Mouse (Mus musculus): Measurements from ENCODE around the gene H13. TPM values are rescaled to one million over a fixed set of nuclear protein-coding genes. Genes with fewer than 3 reads are reported as not detected.
A peak's percentile ranks its signal among the peaks of the same experiment; 100 is the strongest.

H13 gene
- total RNA-seq (2021): 10 to 100 TPM; 35.1 to 38.5 TPM

DNA sequence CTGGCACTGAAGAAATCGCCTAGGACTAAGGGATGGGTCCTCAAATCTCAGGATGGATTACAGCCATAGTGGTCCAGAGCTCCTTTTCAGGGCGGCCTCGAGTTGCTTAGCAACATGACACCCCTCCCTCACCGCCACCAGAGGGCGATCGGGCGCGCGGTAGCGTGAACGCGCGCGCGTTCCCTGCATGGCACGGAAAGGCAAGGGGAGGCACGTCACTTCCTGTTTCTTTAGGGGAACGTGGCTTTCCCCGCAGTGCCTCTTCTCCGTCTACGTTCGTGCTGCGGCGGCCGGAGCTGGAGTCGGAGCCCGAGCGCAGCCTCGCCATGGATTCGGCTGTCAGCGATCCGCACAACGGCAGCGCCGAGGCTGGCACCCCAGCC lies at the start of gene H13:
H13 (plus strand) TSS at position 206 of the 383 bp plus-strand sequence.
- peak; percentile 85 for DNase-seq (ENCODE audit: low spot score)
- intact Hi-C loops (cut with DNase I): no loop called here

DNA sequence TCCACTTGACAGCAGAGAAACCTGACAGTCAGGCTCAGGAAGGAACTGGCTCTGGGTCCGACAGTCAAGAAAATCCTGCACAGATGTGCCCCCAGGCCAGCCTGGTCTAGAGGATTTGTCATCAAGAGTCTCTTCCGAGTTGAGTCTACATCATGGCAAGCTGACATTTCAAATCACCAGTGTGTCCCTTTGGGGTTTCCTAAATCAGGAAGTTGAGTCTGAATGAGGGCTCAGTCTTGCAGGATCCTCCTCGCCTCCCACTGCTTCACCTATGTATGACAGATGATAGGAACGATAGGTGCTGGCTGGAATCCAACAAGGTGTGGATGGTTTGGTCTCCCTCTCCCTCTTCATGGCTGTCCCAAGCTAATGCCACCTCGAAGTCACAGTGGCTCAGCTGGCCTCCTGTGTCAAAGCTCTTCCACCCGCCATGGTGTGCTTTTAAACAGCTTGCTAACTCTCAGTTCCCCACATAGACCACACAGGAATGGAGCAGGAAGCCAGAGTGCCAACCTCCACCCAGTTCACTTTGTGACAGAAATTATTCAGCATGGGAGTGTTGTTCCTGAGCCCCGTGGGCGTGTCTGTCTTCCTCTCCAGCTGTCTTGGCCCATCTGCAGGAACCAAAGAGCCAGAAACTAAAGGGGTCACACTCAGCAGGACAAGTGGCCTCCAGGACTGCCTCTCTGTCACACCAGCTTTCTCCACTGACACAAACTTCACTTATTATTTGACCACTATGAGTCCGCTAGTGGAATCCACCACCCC lies 48.7 kb upstream of the H13 start:
- DNase-seq (ENCODE audit: low spot score): no peak
- intact Hi-C loops (cut with DNase I): no loop called here

DNA sequence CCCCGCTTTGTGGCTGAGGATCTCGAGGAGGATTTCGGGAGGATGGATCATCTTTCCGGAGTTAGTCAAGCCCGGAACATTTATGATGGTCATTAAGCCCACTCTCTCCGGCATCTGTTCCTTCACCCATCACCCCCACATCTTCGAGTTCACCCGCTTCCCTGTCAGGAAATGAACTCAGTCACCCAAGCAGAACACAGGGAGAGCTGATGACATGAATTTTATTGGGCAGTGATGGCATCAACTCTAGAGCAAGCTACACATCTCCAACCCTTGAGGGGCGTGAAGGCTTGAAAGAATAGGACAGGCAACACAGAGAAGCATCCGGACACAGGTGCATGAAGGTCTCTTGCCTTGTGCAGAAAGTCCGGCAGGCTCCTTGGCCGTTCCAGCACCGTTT lies 47.1 kb upstream of the H13 start:
- intact Hi-C loops (cut with DNase I): no loop called here
- no peak for DNase-seq (ENCODE audit: low spot score)

DNA sequence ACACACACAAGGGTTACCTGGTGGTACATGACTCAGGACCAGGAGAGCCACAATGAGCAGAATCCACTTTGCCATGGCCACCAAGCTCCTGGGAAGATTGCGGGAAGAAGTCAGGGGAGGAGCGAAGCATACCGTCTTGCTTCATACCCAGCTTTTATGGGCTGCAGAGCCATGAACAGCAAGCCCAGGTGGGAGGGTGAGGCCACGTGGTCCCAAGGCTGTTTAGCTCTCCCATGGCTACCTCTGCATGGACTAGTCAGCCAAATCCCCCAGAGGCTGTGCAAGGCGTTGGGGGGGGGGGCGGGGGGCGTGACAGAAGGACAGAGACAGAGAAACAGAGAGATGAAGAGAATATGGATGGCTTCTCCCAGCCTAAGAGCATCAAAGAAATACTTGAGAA lies 46.3 kb upstream of the H13 start, which contains the start of gene Defb25:
Defb25 (minus strand) TSS at position 101 of the 400 bp plus-strand sequence.
- no peak for DNase-seq (ENCODE audit: low spot score)
- intact Hi-C loops (cut with DNase I): no loop called here

DNA sequence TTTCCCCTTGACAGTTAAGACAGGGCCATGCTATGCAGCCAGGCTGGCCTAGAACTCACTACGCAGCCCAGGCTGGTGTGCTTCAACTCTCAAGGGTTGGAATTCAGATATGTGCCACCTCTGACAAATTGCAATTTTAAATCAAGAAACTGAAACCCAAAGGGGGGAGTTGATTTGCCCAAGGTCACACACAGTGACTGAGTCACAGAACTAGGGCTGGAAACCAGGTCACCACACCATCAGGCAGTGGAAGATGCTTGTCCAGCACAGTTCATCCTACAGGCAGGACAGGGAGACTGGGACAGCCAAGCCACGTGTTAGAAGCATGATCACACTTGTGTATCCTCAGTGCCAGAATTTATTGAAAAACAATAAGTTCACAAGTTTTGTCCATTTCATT lies 44.7 kb upstream of the H13 start:
- no peak for DNase-seq (ENCODE audit: low spot score)
- intact Hi-C loops (cut with DNase I): no loop called here

DNA sequence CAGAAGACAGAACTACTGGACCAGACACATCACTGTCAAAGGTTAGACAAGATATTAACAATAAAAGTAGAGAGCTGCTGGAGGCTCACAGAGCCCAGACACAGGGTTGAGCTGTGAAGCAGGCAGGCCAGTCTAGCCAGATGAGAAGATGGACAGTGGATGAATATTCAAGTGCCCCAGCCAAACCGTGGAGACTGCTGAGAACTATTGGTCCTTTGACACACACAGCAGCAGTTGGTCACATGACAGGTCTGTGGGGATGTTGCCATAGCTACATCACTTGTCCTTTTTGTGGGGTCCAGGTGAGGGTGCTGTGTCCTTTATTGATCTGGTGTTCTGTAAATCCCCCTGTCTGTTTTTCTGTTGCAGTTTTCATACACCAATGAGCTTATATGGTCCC lies 44.0 kb upstream of the H13 start:
- DNase-seq (ENCODE audit: low spot score): no peak
- intact Hi-C loops (cut with DNase I): no loop called here

DNA sequence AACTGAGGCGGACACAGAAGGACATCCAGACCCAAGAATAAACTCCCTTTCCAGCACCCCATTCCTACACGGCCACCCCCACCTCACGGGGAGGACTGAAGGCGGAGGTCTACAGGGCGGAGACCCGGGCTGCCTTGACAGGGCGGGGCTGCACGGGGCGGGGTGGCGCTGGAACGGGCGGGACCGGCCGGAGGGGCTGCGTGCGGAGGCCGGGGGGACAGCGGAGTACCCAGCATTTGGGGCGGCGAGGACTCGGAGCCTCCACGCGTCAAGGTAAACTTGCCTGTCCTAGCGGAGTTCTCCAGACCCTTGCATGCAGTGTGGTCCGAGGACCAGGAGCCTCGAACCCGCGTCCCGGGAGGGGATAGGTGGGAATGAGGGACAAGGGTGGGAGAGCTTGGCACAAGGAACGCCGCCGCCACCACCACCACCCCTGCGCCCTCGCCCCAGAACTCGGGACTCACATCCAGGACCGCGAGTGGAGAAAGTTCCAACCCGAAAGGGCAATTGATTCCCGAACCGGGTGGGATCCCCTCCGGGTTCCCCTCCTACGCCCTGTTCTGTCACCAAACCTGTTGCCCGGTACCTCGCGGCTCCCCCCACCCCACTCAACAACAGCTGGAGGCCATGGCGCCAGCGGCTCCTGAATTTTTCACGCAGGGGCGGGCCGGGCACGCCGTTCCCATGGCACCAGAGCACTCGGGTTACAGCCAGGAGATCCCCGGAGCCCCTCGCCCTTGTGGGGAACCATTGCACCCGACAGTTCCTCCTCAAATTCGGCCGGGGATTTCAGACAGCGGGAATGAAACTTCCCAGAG lies 42.3 kb upstream of the H13 start, which contains the start of gene Rem1:
Rem1 (plus strand) TSS at position 178 of the 818 bp plus-strand sequence.
- intact Hi-C loops (cut with DNase I): no loop called here
- DNase-seq (ENCODE audit: low spot score): no peak

DNA sequence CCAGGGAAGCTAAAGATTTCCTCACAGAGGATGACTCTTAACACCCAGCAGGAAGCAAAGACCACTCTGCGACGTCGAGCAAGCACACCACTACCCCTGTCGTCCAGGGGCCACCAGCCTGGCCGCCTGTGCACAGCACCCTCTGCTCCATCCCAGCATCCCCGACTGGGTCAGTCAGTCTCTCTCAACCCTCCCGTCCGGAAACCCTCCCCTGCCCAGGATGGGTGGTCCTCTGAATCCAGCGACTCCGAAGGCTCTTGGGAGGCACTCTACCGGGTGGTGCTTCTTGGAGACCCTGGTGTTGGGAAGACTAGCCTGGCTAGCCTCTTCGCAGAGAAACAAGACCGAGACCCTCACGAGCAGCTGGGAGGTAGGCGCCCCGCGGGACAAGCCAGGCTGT lies 41.2 kb upstream of the H13 start:
- no peak for DNase-seq (ENCODE audit: low spot score)

DNA sequence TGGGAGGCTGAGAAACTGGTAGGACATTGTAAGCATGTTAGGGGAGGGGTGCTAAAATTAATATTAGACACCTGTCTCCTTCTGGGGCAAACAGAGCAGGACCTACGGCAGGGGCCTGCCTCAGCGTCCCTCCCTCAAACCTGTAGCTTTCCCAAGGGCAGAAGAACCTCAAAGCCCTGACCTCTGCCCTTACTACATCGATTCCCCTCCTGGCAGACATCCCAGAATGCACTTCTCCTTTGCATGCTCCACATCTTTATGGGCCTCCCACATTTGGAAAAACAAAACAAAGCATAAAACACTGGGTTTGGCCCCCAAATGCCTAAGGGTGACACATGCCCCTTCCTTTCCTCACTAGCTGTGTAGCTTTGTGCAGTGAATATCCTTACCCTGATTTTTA lies 40.0 kb upstream of the H13 start:
- intact Hi-C loops (cut with DNase I): no loop called here
- DNase-seq (ENCODE audit: low spot score): no peak

More for the DNA sequence above, 41.2 kb upstream of the H13 start:
- intact Hi-C loops (cut with DNase I): no loop called here

DNA sequence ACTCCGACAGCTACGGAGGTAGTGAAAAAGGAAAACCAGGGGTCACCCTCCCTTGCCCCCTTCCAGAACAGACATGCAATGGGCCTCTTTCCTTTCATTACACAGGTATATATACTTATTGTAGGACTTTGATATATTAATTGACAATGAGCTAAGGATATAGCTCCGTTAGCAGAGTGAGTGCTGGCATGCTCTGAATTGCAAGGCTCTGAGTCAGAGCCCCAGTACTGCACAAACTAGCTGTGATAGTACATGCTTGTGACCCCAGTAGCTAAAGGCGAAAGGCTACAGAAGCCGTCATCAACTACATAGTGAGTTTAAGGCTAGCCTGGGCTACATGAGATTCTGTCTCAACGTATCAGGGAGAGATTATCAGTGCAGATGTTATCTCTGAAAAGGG lies 39.4 kb upstream of the H13 start:
- intact Hi-C loops (cut with DNase I): no loop called here
- DNase-seq (ENCODE audit: low spot score): no peak

DNA sequence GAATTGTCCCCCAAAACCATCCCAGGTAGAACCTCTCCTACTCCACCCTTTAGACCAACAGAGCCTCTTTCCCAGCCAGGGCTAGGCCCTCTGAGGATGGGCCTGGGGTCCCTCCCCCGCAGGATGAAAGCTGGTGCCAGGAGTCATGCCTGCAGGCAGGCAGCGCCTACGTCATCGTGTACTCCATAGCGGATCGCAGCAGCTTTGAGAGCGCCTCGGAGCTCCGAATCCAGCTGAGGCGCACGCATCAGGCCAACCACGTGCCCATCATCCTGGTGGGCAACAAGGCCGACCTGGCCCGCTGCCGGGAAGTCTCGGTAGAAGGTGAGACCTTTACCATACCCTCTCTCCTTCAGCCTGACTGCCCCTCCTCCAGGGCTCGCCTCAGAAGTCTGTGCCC lies 35.9 kb upstream of the H13 start:
- intact Hi-C loops (cut with DNase I): no loop called here
- DNase-seq (ENCODE audit: low spot score): no peak

DNA sequence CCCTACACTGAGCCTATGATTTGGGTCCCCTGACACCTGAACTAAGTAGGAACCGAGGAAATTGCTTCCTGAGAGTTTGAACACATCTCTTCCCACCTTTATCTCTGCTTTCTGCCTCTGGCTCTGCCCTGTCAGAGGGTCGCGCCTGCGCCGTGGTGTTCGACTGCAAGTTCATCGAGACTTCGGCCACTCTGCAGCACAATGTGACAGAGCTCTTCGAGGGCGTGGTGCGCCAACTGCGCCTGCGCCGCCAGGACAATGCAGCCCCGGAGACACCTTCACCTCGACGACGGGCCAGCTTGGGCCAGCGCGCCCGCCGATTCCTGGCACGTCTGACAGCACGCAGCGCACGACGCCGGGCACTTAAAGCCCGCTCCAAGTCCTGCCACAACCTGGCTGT lies 35.0 kb upstream of the H13 start:
- intact Hi-C loops (cut with DNase I): no loop called here
- DNase-seq (ENCODE audit: low spot score): no peak

DNA sequence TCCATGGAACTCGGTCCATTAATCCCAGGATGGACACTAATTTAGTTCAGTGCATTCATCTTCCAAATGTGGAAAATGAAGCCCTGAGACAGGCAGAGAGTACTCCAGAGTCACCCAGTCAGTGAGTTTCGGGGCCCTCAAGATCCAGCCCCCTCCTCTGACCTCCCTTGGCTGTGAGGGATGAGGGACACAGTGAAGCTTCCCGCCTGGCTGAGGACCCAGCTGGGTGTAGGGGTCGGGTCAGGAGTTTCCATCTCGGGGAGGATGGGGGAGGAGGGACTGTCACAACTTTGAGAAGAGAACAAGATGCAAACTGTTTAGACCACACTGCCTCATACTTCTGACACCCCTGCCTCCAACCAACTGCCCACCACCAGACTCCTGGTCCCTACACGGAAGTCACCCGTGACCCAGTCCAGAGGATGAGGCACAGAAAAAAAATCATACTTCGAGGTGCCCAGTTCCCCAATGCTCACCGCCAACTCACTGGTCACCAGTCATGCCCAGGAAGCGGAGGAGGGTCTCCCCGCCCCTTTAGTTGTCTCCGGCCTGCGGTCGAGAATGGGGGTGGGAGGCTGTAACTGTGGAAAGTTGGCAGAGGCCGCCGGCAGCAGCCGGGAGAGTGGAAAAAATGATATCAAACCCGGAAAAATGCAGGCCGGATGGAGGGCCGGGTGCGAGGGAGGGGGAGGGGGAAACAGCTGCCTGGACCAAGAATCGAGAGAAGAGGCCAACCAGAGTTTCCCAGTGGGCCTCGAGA lies 32.8 kb upstream of the H13 start:
- peak; percentile 83 for DNase-seq (ENCODE audit: low spot score)
- intact Hi-C loops (cut with DNase I): no loop called here

DNA sequence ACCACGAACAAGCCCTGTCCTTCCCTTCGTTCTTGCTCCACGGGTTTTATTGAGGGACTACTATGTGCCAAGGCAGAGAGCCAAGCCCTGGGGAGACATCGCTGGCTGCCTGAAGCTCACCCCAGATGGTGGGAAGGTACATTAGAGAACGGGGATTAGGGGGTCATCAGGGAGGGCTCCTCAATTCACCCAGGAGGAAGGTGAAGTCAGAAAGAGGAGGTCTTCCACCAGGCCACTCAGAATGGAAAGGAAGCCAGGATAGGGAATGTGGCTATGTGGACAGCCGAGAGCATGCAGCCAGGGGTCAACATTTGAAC lies 32.3 kb upstream of the H13 start:
- no peak for DNase-seq (ENCODE audit: low spot score)
- intact Hi-C loops (cut with DNase I): no loop called here

DNA sequence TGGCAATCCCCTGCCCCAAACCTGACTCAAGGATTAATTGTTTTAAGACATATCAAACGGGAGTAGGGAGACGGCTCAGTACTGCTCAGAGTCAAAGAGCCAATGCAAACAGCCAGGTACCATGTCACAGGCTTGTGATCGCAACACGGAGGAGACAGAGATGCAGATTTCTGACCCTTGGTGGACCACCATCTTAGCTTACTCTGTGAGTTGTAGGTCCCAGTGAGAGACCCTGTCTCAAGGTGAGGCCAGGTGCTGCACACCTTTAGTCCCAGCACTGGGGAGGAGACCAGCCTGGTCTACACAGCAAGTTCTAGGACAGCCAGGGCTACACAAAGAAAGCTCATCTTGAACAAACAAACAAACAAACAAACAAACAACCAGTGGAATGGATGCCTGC lies 31.9 kb upstream of the H13 start:
- intact Hi-C loops (cut with DNase I): no loop called here
- DNase-seq (ENCODE audit: low spot score): no peak

DNA sequence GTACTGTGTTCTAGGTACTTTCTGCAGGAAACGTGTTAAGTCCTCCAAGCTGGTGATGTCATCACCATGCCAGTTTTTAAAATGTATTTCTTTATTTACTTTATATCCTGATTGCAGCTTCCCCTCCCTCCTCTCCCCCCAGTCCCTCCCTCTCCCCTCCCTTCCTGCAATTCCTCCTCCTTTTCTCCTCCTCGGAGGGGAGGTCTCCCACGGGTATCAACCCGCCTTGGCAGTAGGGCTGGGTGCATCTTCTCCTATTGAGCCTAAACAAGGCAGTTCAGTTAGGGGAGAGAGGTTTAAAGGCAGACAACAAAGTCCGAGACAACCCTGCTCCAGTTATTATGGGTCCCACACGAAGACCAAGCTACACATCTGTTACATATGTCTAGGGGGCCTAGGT lies 30.4 kb upstream of the H13 start:
- intact Hi-C loops (cut with DNase I): no loop called here
- DNase-seq (ENCODE audit: low spot score): no peak

DNA sequence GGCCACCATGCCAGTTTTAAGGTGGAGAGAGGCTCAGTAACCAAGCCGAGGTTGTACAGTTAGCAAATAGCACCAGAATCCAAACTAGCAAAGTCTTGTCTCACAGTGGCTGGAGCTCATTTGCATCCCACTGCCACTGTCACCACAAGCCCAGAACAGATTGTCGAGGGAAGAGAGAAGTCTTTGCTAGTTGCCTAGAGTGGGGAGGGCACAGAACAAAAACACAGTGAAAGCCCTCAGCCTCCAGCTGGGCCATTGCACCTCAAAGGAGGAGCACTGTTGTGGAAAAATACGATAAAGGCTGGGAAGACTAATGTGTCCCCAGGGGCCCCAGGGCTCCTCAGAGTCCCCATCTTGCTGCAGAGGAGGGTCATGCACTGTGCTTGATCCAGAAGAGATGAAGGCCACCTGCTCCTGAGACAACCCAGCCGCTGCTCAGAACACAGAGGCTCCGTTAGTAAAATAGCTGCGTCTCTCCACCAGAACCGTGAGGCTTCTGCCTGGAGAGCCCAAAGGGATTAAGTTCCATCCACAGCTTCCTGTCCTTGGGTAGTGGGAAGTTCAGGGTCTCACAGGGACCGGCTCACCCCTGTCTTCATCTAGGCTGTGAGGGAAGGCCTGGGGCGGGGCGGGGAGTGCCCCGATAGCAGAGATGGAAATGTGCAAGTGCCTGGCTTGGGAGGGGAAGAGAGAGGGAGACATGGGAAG lies 29.7 kb upstream of the H13 start:
- intact Hi-C loops (cut with DNase I): no loop called here
- peak; percentile 54 for DNase-seq (ENCODE audit: low spot score)

DNA sequence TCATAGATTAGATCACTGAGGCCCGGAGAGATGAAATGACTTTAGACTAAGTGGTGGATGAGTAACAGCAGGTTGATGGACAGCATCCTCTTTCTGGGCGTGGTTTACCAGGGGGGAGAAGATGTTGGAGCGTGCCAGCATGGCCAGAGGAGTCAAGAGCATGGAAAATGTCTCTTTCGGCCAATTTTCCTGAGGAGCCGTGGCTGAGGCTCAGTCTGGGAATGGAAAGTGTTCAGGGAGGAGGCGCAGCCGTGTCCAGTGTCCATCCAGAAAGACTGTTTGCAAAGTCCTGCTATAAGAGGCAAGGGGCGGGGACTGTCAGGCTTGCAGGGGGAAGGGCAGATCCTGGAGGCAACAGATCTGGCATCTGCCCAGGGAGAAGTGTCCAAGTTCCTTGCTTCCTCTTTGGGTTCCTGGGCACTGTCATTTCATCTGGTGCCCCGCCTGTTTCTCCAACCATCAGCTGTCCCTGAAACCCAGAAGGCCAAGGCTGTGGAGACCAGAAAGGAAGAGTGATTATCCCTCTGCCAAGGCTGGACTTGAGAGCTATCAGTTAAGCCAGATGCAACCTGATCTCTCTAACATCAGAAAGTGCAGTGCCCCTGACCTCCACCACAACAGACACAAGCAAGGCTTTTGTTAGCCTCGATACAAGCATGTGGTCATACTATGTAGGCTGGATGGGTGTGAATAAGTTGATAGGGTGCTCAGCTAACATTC lies 16.2 kb upstream of the H13 start:
- peak; percentile 61 for DNase-seq (ENCODE audit: low spot score)
- intact Hi-C loops (cut with DNase I): no loop called here

DNA sequence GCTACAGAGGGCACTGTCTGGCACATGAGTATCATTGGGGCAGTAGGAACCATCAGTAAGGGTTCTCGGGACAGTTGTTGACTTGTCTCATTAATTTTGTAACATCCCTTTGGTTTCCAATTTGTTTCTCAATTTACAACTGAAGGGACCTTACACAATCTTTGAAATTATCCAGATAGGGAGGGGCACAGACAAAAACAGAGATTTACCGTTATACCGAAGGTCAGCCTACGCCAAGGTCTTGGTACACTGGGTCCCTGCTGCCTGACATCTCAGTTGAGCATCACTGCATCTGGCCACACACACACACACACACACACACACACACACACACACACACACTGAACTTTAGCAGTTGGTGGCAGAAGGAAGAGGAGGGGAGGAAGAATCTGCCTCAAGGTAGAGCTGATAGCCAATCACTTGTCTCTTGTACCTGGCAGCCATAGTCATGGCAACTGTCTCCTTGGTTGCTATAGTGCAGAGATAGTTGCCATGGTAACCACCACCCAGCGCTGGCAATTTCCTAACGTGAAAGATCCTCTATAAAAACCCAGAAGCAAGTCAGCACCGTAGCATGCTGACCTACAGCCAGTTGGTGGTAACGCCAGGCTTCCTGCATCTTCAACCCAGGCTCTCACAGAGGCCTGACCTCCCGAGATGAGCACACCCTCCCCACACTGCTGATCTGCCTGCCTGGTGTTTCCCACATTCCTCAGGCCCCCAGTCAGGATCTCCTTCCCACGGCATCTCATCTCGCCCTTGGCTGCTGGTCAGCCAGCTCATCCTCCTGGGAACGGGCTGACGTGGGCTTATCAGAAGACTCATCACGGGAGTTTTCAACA lies 15.2 kb upstream of the H13 start:
- peak; percentile 45 for DNase-seq (ENCODE audit: low spot score)
- intact Hi-C loops (cut with DNase I): no loop called here
